Mouse (Mus musculus): Measurements from ENCODE around the gene Ptprk. TPM values are rescaled to one million over a fixed set of nuclear protein-coding genes. Genes with fewer than 3 reads are reported as not detected.

The Ptprk gene
- total RNA-seq, 2 experiments from 2014 or later, result 7.6 to 13.8 TPM

GRCm38 (mm10) chr10:28184675-28185074 is 110.1 kb downstream of the Ptprk start:
- no peak for DNase-seq (ENCODE audit: low spot score in 2 of 2)

GRCm38 (mm10) chr10:28185326-28185725 is 110.7 kb downstream of the Ptprk start:
- no peak for DNase-seq (ENCODE audit: low spot score in 2 of 2)

GRCm38 (mm10) chr10:28186018-28186800 is 111.6 kb downstream of the Ptprk start:
- no peak for DNase-seq (ENCODE audit: low spot score in 2 of 2)

GRCm38 (mm10) chr10:28191440-28191839 is 116.8 kb downstream of the Ptprk start:
- DNase-seq (ENCODE audit: low spot score in 2 of 2), result no peak

GRCm38 (mm10) chr10:28193630-28194029 is 119.0 kb downstream of the Ptprk start:
- no peak for DNase-seq (ENCODE audit: low spot score in 2 of 2)

GRCm38 (mm10) chr10:28200609-28201008 is 126.0 kb downstream of the Ptprk start:
- DNase-seq (ENCODE audit: low spot score in 2 of 2), result no peak

GRCm38 (mm10) chr10:28209394-28209793 is 134.8 kb downstream of the Ptprk start:
- no peak for DNase-seq (ENCODE audit: low spot score in 2 of 2)

GRCm38 (mm10) chr10:28212083-28212482 is 137.5 kb downstream of the Ptprk start:
- DNase-seq (ENCODE audit: low spot score in 2 of 2), result no peak

- no peak for DNase-seq (ENCODE audit: low spot score in 2 of 2)
These were observed 140.5 kb downstream of the Ptprk start for GRCm38 (mm10) chr10:28215153-28215552.

GRCm38 (mm10) chr10:28223602-28224001 is 149.0 kb downstream of the Ptprk start:
- DNase-seq (ENCODE audit: low spot score in 2 of 2), result no peak

GRCm38 (mm10) chr10:28224376-28224775 is 149.8 kb downstream of the Ptprk start:
- no peak for DNase-seq (ENCODE audit: low spot score in 2 of 2)

GRCm38 (mm10) chr10:28225536-28226075 is 151.0 kb downstream of the Ptprk start:
- DNase-seq (ENCODE audit: low spot score in 2 of 2), result no peak

GRCm38 (mm10) chr10:28227732-28228131 is 153.1 kb downstream of the Ptprk start:
- no peak for DNase-seq (ENCODE audit: low spot score in 2 of 2)

GRCm38 (mm10) chr10:28228208-28228607 is 153.6 kb downstream of the Ptprk start:
- no peak for DNase-seq (ENCODE audit: low spot score in 2 of 2)

- DNase-seq (ENCODE audit: low spot score in 2 of 2), result no peak
These were observed 157.9 kb downstream of the Ptprk start for GRCm38 (mm10) chr10:28232273-28233167.

GRCm38 (mm10) chr10:28249047-28249446 is 174.4 kb downstream of the Ptprk start:
- DNase-seq (ENCODE audit: low spot score in 2 of 2), result no peak

GRCm38 (mm10) chr10:28251385-28251784 is 176.8 kb downstream of the Ptprk start:
- no peak for DNase-seq (ENCODE audit: low spot score in 2 of 2)

- DNase-seq (ENCODE audit: low spot score in 2 of 2), result no peak
These were observed 186.0 kb downstream of the Ptprk start for GRCm38 (mm10) chr10:28260651-28261050.

- no peak for DNase-seq (ENCODE audit: low spot score in 2 of 2)
These were observed 187.5 kb downstream of the Ptprk start for GRCm38 (mm10) chr10:28262159-28262558.

GRCm38 (mm10) chr10:28263546-28263945 is 188.9 kb downstream of the Ptprk start:
- no peak for DNase-seq (ENCODE audit: low spot score in 2 of 2)

GRCm38 (mm10) chr10:28270273-28270672 is 195.7 kb downstream of the Ptprk start:
- DNase-seq (ENCODE audit: low spot score in 2 of 2), result no peak
